Mouse (Mus musculus) intestine, embryonic 14.5 days (tissue): ENCODE measurements around the gene 6030408B16Rik. TPM values are rescaled to one million over a fixed set of nuclear protein-coding genes. Genes with fewer than 3 reads are reported as not detected.

Experiments
- ATAC-seq: fragments of 200-750 bp; cut with Nextera tagmentation; replicated peaks from 2 replicates; pipeline ENCODE4 v1.8.0; 2017; ENCODE audit warnings: low read depth, moderate number of reproducible peaks, moderate TSS enrichment, moderate library complexity; ENCODE audit not compliant: low FRiP score, low TSS enrichment
- DNase-seq: peaks from one replicate; pipeline ENCODE4 v3.0.0-alpha.2; 2018; ENCODE audit warnings: low spot score
- H3K27ac ChIP-seq: fragments of 300-500 bp; sonication (generic); 2 replicates; pipeline ENCODE4 v1.5.1; 2014; ENCODE audit warnings: low read depth, mild to moderate bottlenecking, control low read depth
- H3K27me3 ChIP-seq: fragments of 300-500 bp; sonication (generic); replicated peaks from 2 replicates; pipeline ENCODE4 v1.6.1; 2014; ENCODE audit warnings: low read length, control low read depth; ENCODE audit not compliant: control insufficient read depth, insufficient read depth
- H3K36me3 ChIP-seq: fragments of 300-500 bp; sonication (generic); 2 replicates; pipeline ENCODE4 v1.6.1; 2014; ENCODE audit warnings: low read length, control low read depth; ENCODE audit not compliant: control insufficient read depth, insufficient read depth
- H3K4me1 ChIP-seq: fragments of 300-500 bp; sonication (generic); replicated peaks from 2 replicates; pipeline ENCODE4 v1.6.1; 2014; ENCODE audit warnings: low read length, control low read depth, mixed read lengths; ENCODE audit not compliant: control insufficient read depth, insufficient read depth
- H3K4me2 ChIP-seq: fragments of 300-500 bp; sonication (generic); 2 replicates; pipeline ENCODE4 v1.6.1; 2014; ENCODE audit warnings: low read length
- H3K4me3 ChIP-seq: fragments of 300-500 bp; sonication (generic); 2 replicates; pipeline ENCODE4 v1.5.1; 2014; ENCODE audit warnings: low read depth, low read length, control low read depth, mixed read lengths
- H3K9ac ChIP-seq: fragments of 300-500 bp; sonication (generic); 2 replicates; pipeline ENCODE4 v1.6.1; 2014; ENCODE audit warnings: mild to moderate bottlenecking, low read length
- H3K9me3 ChIP-seq: fragments of 300-500 bp; sonication (generic); 2 replicates; pipeline ENCODE4 v1.6.1; 2016; ENCODE audit warnings: low read length, control low read depth; ENCODE audit not compliant: control insufficient read depth
- WGBS: fragments of 180-500 bp; shearing (Covaris S2); extraction: QIAGEN DNeasy Blood & Tissue Kit; methylation state at CpG from one replicate; pipeline ENCODE4 v1.1.7; 2014; 5-methylcytosine and 5-hydroxymethylcytosine counted together
- polyA plus RNA-seq: library from polyadenylated mRNA; unstranded; fragments of >200 nt; fragmentation: Nextera tagmentation; extraction: Ambion mirVana; gene quantifications from 2 replicates; pipeline ENCODE4 v1.2.1, GENCODE M21; 2014

The 6030408B16Rik gene
- 5.9 and 6.6 TPM in 2 replicates for polyA plus RNA-seq

GRCm38 (mm10) chr15:101293025-101293621 lies at the start of gene 6030408B16Rik:
Gene 6030408B16Rik (plus strand): TSS chr15:101293212.
- DNase-seq (no peak), ATAC-seq (no peak)
- Histone ChIP-seq H3K36me3 (peaks cover 38% of the 10 kb centered on the region), H3K9me3 (no peaks in the 10 kb centered on the region), H3K27me3 (no peaks in the 10 kb centered on the region), H3K4me2 (peak within 1 kb of the TSS; percentile 43), H3K4me1 (peaks cover 23% of the 10 kb centered on the region), H3K27ac (peak within 1 kb of the TSS; percentile 84), H3K4me3 (peak within 1 kb of the TSS; percentile 23), H3K9ac (peak within 1 kb of the TSS; percentile 32; the same call in 1 of the 2 replicates)
- 48% methylated on average over 18 of the region's 18 CpGs for WGBS

GRCm38 (mm10) chr15:101244012-101244411 lies 49.0 kb upstream of the 6030408B16Rik start:
- Histone ChIP-seq H3K4me2 (no peak overlapping the region), H3K4me3 (no peak overlapping the region), H3K4me1 (peaks cover 35% of the 10 kb centered on the region), H3K9me3 (no peaks in the 10 kb centered on the region), H3K27me3 (no peaks in the 10 kb centered on the region), H3K27ac (no peak overlapping the region), H3K36me3 (no peaks in the 10 kb centered on the region), H3K9ac (no peak overlapping the region)
- no peak for ATAC-seq
- no peak for DNase-seq
- WGBS: 70% methylated on average over 3 of the region's 3 CpGs

GRCm38 (mm10) chr15:101246231-101247154 lies 46.5 kb upstream of the 6030408B16Rik start:
- peaks cover 29% of the 10 kb centered on the region for H3K4me1 ChIP-seq
- peak overlapping the region; percentile 59 for H3K9ac ChIP-seq
- 2% methylated on average over 55 of the region's 56 CpGs for WGBS
- peak overlapping the region; percentile 84 for H3K27ac ChIP-seq
- peak; percentile 95 for DNase-seq
- peak; percentile 97 for ATAC-seq
- no peaks in the 10 kb centered on the region for H3K36me3 ChIP-seq
- no peaks in the 10 kb centered on the region for H3K9me3 ChIP-seq
- H3K27me3 ChIP-seq: no peaks in the 10 kb centered on the region
- H3K4me2 ChIP-seq: peak overlapping the region; percentile 67
- H3K4me3 ChIP-seq: peak overlapping the region; percentile 36

DNA sequence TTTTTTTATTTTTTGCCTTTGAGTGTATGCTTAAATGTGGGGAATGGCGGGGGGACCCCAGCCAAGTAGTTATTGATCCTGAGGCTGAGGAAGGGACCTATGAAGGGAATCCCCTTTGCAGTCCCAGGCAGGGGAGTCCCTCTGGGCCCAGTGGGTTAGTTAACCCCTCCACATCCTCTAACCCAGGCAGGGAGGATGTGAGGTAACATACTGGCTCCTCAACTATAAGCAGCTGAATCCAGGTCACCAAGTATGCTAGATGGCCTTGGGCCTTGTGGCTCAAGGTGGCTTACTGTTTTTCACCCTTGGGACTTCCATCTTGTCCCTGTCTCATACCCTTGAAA lies 45.9 kb upstream of the 6030408B16Rik start:
- no peaks in the 10 kb centered on the region for H3K9me3 ChIP-seq
- no peak overlapping the region; the same call in 1 of the 2 replicates for H3K9ac ChIP-seq
- DNase-seq: no peak
- H3K4me2 ChIP-seq: peak overlapping the region; percentile 67
- WGBS: 80% methylated on average over 1 of the region's 1 CpGs
- ATAC-seq: no peak
- H3K4me3 ChIP-seq: no peak overlapping the region
- peaks cover 25% of the 10 kb centered on the region for H3K4me1 ChIP-seq
- no peaks in the 10 kb centered on the region for H3K36me3 ChIP-seq
- no peaks in the 10 kb centered on the region for H3K27me3 ChIP-seq
- peak overlapping the region; percentile 84 for H3K27ac ChIP-seq

- no peak for DNase-seq
- Histone ChIP-seq H3K36me3 (no peaks in the 10 kb centered on the region), H3K27ac (peak overlapping the region; percentile 39), H3K9me3 (peaks cover 4% of the 10 kb centered on the region; the same call in 1 of the 2 replicates), H3K4me1 (peaks cover 25% of the 10 kb centered on the region), H3K9ac (no peak overlapping the region), H3K4me2 (no peak overlapping the region), H3K4me3 (no peak overlapping the region), H3K27me3 (no peaks in the 10 kb centered on the region)
- WGBS: 42% methylated on average over 5 of the region's 5 CpGs
- no peak for ATAC-seq
These were observed 44.8 kb upstream of the 6030408B16Rik start for GRCm38 (mm10) chr15:101248029-101248710.

GRCm38 (mm10) chr15:101250220-101250800 lies 42.7 kb upstream of the 6030408B16Rik start:
- Histone ChIP-seq H3K9ac (no peak overlapping the region), H3K4me1 (peaks cover 27% of the 10 kb centered on the region), H3K9me3 (peaks cover 4% of the 10 kb centered on the region; the same call in 1 of the 2 replicates), H3K4me3 (no peak overlapping the region), H3K27ac (no peak overlapping the region), H3K27me3 (no peaks in the 10 kb centered on the region), H3K36me3 (no peaks in the 10 kb centered on the region), H3K4me2 (no peak overlapping the region)
- ATAC-seq (no peak), DNase-seq (no peak)
- 78% methylated on average over 9 of the region's 9 CpGs for WGBS

DNA sequence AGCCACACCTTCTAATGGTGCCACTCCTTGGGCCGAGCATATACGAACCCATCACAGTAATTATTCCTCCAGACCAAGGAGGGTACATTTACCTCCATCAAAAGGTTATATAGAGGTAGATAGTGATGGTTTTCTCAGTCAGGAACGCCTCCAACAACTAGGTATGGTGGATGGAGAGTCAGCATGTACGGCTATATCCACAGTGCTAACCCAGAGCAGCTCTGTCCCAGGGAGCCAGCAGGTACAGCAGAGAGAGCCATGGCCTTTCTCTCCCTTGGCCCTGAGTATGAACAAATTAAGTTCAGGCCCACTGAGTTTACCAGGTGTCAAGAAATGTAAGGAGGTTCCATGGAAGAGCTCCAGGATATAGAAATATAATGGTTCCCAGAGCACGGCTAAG lies 41.1 kb upstream of the 6030408B16Rik start:
- Histone ChIP-seq H3K4me3 (no peak overlapping the region), H3K36me3 (no peaks in the 10 kb centered on the region), H3K27me3 (no peaks in the 10 kb centered on the region), H3K4me1 (peaks cover 19% of the 10 kb centered on the region; the same call in 1 of the 2 replicates), H3K27ac (no peak overlapping the region), H3K4me2 (no peak overlapping the region), H3K9ac (no peak overlapping the region), H3K9me3 (peaks cover 4% of the 10 kb centered on the region; the same call in 1 of the 2 replicates)
- ATAC-seq (no peak), DNase-seq (no peak)
- WGBS: 89% methylated on average over 5 of the region's 5 CpGs

- no peak overlapping the region for H3K27ac ChIP-seq
- peaks cover 14% of the 10 kb centered on the region; the same call in 1 of the 2 replicates for H3K4me1 ChIP-seq
- H3K9me3 ChIP-seq: peaks cover 4% of the 10 kb centered on the region; the same call in 1 of the 2 replicates
- no peak overlapping the region for H3K4me3 ChIP-seq
- ATAC-seq (no peak), DNase-seq (no peak)
- H3K36me3 ChIP-seq: no peaks in the 10 kb centered on the region
- no peaks in the 10 kb centered on the region for H3K27me3 ChIP-seq
- WGBS: 78% methylated on average over 6 of the region's 6 CpGs
- no peak overlapping the region for H3K9ac ChIP-seq
- H3K4me2 ChIP-seq: no peak overlapping the region
These were observed 40.4 kb upstream of the 6030408B16Rik start for GRCm38 (mm10) chr15:101252614-101253013.
